Mouse (Mus musculus): ENCODE data around the gene Samd4b. TPM values are rescaled to one million over a fixed set of nuclear protein-coding genes. Genes with fewer than 3 reads are reported as not detected.
"Not testable (repeated sequence)": the region's sequence is repeated elsewhere in the genome, so short reads cannot be mapped to it uniquely, and the experiment has no call there.

Samd4b gene
- polyA plus RNA-seq, 1 experiment from 2014 or later, result 29.5 TPM

- Histone ChIP-seq H3K4me3 (replicated peaks; ENCODE audit: low read depth, low read length) (peak overlapping the region; percentile 28), H3K4me2 (ENCODE audit: low read length) (peak overlapping the region; percentile 59), H3K4me1 (ENCODE audit: control insufficient read depth, insufficient read depth, low read length) (peaks cover 2% of the 10 kb centered on the region; the same call in 1 of the 2 replicates), H3K27me3 (ENCODE audit: control insufficient read depth, insufficient read depth, low read length) (peaks cover 34% of the 10 kb centered on the region; the same call in 1 of the 2 replicates), H3K36me3 (ENCODE audit: control insufficient read depth, insufficient read depth, low read length) (no peaks in the 10 kb centered on the region), H3K27ac (replicated peaks; ENCODE audit: low read depth, low read length) (no peak overlapping the region), H3K9me3 (ENCODE audit: control insufficient read depth, low read length) (no peaks in the 10 kb centered on the region), H3K9ac (replicated peaks; ENCODE audit: low read length) (peak overlapping the region; percentile 31; the same call in 1 of the 2 replicates)
- ATAC-seq (ENCODE audit: low FRiP score, low TSS enrichment), result no peak
- DNase-seq, result peak; percentile 53
- 1% methylated on average over 22 of the region's 22 CpGs for WGBS
These were observed 51.3 kb downstream of the Samd4b start for GRCm38 (mm10) chr7:28546649-28547048.

DNA sequence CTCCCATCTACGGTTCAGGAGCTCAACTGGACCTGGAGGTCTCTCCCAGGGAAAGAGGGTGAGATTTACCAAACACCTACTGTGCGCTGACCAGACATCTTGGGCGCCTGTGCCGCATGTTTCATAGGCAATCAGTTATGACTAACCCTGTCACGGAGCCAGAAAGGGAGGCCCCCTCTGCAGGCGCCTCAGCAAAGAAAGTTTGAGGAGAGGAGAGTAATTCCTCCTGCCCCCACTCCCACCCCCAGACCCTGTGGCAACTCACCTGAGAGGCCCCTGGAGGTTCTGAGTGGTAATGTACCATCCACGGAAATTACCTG lies 52.1 kb downstream of the Samd4b start:
- Histone ChIP-seq H3K27me3 (ENCODE audit: control insufficient read depth, insufficient read depth, low read length) (peaks cover 34% of the 10 kb centered on the region; the same call in 1 of the 2 replicates), H3K4me2 (ENCODE audit: low read length) (no peak overlapping the region), H3K27ac (replicated peaks; ENCODE audit: low read depth, low read length) (no peak overlapping the region), H3K4me1 (ENCODE audit: control insufficient read depth, insufficient read depth, low read length) (peaks cover 2% of the 10 kb centered on the region; the same call in 1 of the 2 replicates), H3K9me3 (ENCODE audit: control insufficient read depth, low read length) (no peaks in the 10 kb centered on the region), H3K36me3 (ENCODE audit: control insufficient read depth, insufficient read depth, low read length) (no peaks in the 10 kb centered on the region), H3K4me3 (replicated peaks; ENCODE audit: low read depth, low read length) (no peak overlapping the region), H3K9ac (replicated peaks; ENCODE audit: low read length) (no peak overlapping the region)
- ATAC-seq (ENCODE audit: low FRiP score, low TSS enrichment), result no peak
- no peak for DNase-seq
- WGBS, result 49% methylated on average over 7 of the region's 7 CpGs

DNA sequence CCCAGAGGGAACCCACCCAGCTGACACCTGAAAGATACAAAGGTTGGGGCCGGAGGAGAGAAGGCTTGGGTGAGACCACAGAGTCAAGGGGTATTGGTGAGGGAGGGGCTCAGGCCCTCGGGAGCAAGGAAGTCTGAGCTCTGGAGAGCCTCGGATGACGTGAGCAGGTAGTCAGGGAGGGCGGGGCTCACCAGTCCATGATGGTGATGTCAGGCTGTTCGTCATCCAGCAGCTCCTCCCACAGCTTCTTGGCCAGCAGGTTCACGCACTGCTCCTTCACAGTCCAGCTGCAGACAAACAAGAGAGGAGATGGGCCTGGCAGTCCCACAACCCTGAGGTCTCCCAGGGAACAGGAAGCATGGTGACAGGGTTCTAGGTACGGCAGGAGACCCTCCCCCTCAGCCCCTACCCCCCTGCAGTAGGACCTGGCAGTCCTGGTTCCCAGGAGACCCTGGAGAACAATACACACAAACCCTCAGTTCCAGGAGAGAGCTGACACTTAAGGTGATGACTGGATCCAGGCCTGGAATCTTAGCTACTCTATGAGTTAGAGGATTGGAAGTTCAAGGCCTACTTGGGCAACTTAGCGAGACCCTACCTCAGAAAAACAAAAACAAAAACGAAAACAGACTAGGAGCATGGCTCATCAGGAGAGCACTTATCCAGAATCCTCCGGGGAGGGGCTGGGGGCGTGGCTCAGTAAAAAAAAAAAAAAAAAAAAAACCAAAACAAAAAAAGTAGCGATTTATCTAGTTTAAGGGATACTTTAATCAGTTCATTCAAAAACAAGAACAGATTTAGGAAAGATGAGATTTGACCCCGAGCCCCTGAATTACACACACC lies 52.7 kb downstream of the Samd4b start:
- WGBS, result 23% methylated on average over 14 of the region's 14 CpGs
- DNase-seq, result peak; percentile 20
- no peaks in the 10 kb centered on the region for H3K9me3 ChIP-seq (ENCODE audit: control insufficient read depth, low read length)
- ATAC-seq (ENCODE audit: low FRiP score, low TSS enrichment), result no peak
- no peak overlapping the region for H3K27ac ChIP-seq (replicated peaks; ENCODE audit: low read depth, low read length)
- H3K4me1 ChIP-seq (ENCODE audit: control insufficient read depth, insufficient read depth, low read length), result peaks cover 2% of the 10 kb centered on the region; the same call in 1 of the 2 replicates
- no peak overlapping the region for H3K9ac ChIP-seq (replicated peaks; ENCODE audit: low read length)
- no peaks in the 10 kb centered on the region for H3K36me3 ChIP-seq (ENCODE audit: control insufficient read depth, insufficient read depth, low read length)
- no peak overlapping the region; the same call in 1 of the 2 replicates for H3K4me2 ChIP-seq (ENCODE audit: low read length)
- peaks cover 34% of the 10 kb centered on the region; the same call in 1 of the 2 replicates for H3K27me3 ChIP-seq (ENCODE audit: control insufficient read depth, insufficient read depth, low read length)
- no peak overlapping the region for H3K4me3 ChIP-seq (replicated peaks; ENCODE audit: low read depth, low read length)

DNA sequence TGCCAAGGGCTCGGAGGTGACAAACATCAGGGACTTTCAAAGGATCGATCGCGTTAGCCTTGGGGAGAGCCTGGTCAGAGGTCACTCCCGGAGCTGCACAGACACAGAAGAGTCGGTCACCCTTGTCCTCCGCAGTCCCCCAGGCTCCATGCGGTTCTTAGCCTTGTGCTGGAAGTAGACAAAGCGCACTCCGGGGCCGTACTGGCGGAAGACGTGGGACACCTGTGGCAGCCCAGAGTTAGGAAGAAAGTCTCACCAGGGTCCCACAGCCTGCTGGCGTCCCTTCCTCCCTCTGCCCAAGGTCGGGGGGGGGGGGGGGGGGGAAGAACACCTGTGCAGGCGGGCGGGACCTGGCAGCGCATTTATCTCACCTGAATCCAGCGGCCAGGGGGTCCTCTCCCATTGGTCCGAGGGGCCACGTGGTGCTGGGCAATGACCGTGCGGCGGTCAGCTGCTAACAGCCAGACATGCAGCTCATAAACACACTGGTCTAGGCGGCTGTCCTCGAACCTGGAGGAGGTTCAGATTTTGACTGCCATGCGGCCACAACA lies 53.8 kb downstream of the Samd4b start:
- Histone ChIP-seq H3K4me2 (ENCODE audit: low read length) (peak overlapping the region; percentile 49), H3K36me3 (ENCODE audit: control insufficient read depth, insufficient read depth, low read length) (no peaks in the 10 kb centered on the region), H3K27me3 (ENCODE audit: control insufficient read depth, insufficient read depth, low read length) (peaks cover 34% of the 10 kb centered on the region; the same call in 1 of the 2 replicates), H3K4me1 (ENCODE audit: control insufficient read depth, insufficient read depth, low read length) (peaks cover 2% of the 10 kb centered on the region; the same call in 1 of the 2 replicates), H3K9ac (replicated peaks; ENCODE audit: low read length) (no peak overlapping the region), H3K4me3 (replicated peaks; ENCODE audit: low read depth, low read length) (peak overlapping the region; percentile 15; the same call in 1 of the 2 replicates), H3K27ac (replicated peaks; ENCODE audit: low read depth, low read length) (no peak overlapping the region), H3K9me3 (ENCODE audit: control insufficient read depth, low read length) (no peaks in the 10 kb centered on the region)
- WGBS, result under 1% methylated on average over 26 of the region's 27 CpGs
- DNase-seq (peak; percentile 19), ATAC-seq (ENCODE audit: low FRiP score, low TSS enrichment) (no peak)

DNA sequence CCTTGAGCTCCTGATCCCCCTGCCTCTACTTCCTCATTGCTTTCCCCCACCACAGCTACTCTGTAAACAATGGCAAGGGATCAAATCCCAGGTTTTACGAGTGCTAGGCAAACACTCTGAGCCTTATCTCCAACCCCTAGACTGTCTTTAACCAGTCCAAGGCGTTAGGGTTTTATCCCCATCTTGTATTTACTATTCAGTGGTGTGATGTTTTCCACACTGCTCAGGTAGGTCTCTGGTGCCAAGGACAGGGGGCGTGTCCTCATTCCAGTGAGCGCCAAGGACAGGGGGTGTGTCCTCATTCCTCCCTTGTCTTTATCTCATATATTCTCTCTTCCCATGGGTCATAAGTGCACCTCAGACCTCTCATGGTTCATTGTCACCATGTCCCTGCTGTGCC lies 57.4 kb downstream of the Samd4b start, which contains the start of gene Sycn:
TSS of gene Sycn (plus strand) at position 360 of the 400 bp plus-strand sequence.
- Histone ChIP-seq H3K4me1 (ENCODE audit: control insufficient read depth, insufficient read depth, low read length) (peaks cover 2% of the 10 kb centered on the region; the same call in 1 of the 2 replicates), H3K9ac (replicated peaks; ENCODE audit: low read length) (no peak within 1 kb of the TSS), H3K27me3 (ENCODE audit: control insufficient read depth, insufficient read depth, low read length) (peaks cover 18% of the 10 kb centered on the region; the same call in 1 of the 2 replicates), H3K36me3 (ENCODE audit: control insufficient read depth, insufficient read depth, low read length) (no peaks in the 10 kb centered on the region), H3K27ac (replicated peaks; ENCODE audit: low read depth, low read length) (no peak within 1 kb of the TSS), H3K4me3 (replicated peaks; ENCODE audit: low read depth, low read length) (no peak within 1 kb of the TSS), H3K9me3 (ENCODE audit: control insufficient read depth, low read length) (no peaks in the 10 kb centered on the region), H3K4me2 (ENCODE audit: low read length) (no peak within 1 kb of the TSS)
- ATAC-seq (ENCODE audit: low FRiP score, low TSS enrichment) (no peak), DNase-seq (no peak)
- 82% methylated on average over 4 of the region's 4 CpGs for WGBS

DNA sequence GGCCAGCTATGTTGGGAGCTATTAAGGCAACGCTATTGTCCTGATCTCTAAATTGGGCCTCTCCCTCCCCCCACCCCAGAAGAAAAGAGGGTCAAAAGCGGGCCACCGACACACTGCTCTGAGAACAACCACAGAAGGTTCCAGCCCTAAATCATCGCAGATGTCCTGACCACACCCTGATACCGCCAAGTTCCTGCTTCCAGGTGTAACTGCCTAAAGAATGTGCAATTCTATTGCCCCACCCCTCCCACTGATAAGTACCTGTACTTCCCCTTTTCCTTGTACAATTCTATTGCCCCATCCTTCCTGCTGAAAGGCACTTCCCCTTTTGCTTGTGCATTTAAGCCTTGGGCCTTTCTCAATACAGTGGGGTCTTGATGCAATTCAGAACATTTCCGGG lies 59.1 kb downstream of the Samd4b start:
- H3K27me3 ChIP-seq (ENCODE audit: control insufficient read depth, insufficient read depth, low read length); DNase-seq; H3K9ac ChIP-seq (replicated peaks; ENCODE audit: low read length); H3K36me3 ChIP-seq (ENCODE audit: control insufficient read depth, insufficient read depth, low read length); ATAC-seq (ENCODE audit: low FRiP score, low TSS enrichment); H3K4me1 ChIP-seq (ENCODE audit: control insufficient read depth, insufficient read depth, low read length); H3K4me2 ChIP-seq (ENCODE audit: low read length); H3K9me3 ChIP-seq (ENCODE audit: control insufficient read depth, low read length); H3K27ac ChIP-seq (replicated peaks; ENCODE audit: low read depth, low read length); H3K4me3 ChIP-seq (replicated peaks; ENCODE audit: low read depth, low read length): not testable (repeated sequence)
- WGBS, result 95% methylated on average over 6 of the region's 6 CpGs

DNA sequence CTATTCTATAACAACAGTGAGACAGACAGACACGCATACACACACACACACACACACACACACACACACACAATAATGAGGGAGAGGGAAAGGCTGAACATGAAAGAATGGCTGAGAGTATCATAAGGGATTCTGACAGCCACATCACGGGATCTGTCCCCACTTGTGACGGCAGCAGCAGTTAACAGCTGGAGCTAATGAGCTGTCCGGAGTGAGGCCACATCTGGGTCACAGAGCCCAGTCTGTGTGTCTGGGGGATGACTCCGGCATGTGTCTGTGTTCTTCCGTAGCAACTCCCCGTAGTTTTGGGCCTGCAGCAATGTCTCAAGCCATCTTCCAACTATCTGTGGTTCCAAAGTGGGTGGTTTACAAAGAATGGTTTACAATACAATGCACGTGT lies 65.9 kb downstream of the Samd4b start:
- Histone ChIP-seq H3K4me2 (ENCODE audit: low read length) (no peak overlapping the region), H3K9me3 (ENCODE audit: control insufficient read depth, low read length) (no peaks in the 10 kb centered on the region), H3K27ac (replicated peaks; ENCODE audit: low read depth, low read length) (no peak overlapping the region), H3K36me3 (ENCODE audit: control insufficient read depth, insufficient read depth, low read length) (no peaks in the 10 kb centered on the region), H3K4me1 (ENCODE audit: control insufficient read depth, insufficient read depth, low read length) (no peaks in the 10 kb centered on the region), H3K9ac (replicated peaks; ENCODE audit: low read length) (no peak overlapping the region), H3K27me3 (ENCODE audit: control insufficient read depth, insufficient read depth, low read length) (no peaks in the 10 kb centered on the region), H3K4me3 (replicated peaks; ENCODE audit: low read depth, low read length) (no peak overlapping the region)
- ATAC-seq (ENCODE audit: low FRiP score, low TSS enrichment), result no peak
- DNase-seq, result no peak
- 79% methylated on average over 8 of the region's 8 CpGs for WGBS

DNA sequence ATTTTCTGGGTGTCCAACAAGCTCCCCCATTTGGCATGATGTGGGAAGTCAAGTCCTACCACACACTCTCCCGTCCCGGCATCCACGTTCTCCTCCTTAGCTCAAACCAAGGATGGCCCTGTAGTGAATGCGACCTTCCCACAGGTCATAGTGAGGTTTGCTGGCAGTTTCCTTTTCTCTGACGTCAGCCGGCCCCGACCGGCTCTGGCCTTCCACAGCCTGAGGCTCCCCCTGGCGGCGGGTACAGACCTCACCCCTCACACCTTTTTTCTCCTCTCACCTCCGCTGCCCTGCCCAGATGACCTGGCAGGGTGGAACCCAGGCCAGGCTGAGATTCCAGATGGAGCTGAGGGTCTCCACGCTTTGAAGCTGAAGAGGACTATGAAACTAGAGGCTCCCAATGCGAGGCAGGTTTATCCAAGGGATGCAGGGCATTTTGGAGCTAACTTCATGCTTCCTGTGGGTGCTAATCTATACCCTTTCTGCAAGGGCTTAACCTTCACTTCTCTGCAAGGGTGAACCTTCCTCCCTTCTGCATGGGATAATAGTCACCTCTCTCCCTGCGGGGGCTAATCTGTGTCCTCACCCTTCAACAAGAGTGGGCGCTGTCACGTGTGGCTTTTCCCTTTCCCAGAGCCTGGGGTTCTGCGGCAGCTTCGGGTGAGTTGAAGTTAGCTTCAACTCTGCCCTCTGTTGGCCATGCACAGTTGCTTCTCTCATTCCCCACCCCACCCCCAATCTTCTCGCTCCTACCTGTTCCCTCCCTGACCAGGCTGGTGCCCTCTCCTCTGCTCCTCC lies 69.8 kb downstream of the Samd4b start:
- no peaks in the 10 kb centered on the region for H3K9me3 ChIP-seq (ENCODE audit: control insufficient read depth, low read length)
- H3K4me1 ChIP-seq (ENCODE audit: control insufficient read depth, insufficient read depth, low read length), result no peaks in the 10 kb centered on the region
- WGBS, result 8% methylated on average over 19 of the region's 19 CpGs
- H3K4me2 ChIP-seq (ENCODE audit: low read length), result no peak overlapping the region
- H3K4me3 ChIP-seq (replicated peaks; ENCODE audit: low read depth, low read length), result no peak overlapping the region
- H3K9ac ChIP-seq (replicated peaks; ENCODE audit: low read length), result no peak overlapping the region
- peak; percentile 78 for DNase-seq
- no peak for ATAC-seq (ENCODE audit: low FRiP score, low TSS enrichment)
- H3K36me3 ChIP-seq (ENCODE audit: control insufficient read depth, insufficient read depth, low read length), result no peaks in the 10 kb centered on the region
- no peak overlapping the region for H3K27ac ChIP-seq (replicated peaks; ENCODE audit: low read depth, low read length)
- no peaks in the 10 kb centered on the region for H3K27me3 ChIP-seq (ENCODE audit: control insufficient read depth, insufficient read depth, low read length)
